Mouse (Mus musculus): ENCODE results near the gene Rpl6.
"Not testable (repeated sequence)": the region's sequence is repeated elsewhere in the genome, so short reads cannot be mapped to it uniquely, and the experiment has no call there.

Rpl6 gene

DNA sequence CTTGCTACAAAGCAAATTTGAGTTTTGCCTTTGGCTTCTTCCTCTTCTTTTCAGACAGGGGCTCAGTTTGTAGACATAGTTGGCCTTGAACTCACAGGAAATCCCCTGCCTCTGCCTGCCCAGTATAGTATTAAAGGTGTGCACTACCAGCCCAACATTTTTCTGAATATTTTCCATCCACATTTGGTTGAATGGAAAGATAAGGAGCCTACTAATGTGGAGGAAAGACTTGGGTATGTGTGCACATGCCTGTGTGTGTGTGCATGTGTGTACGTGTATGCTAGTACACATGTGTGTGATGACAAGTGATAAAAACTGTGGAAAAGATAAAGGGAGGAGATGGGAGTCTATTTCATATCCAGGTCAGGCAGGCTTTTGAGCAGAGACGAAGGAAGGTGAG is 21.6 kb downstream of the Rpl6 start:
- no peak for DNase-seq (ENCODE audit: low read depth)

DNA sequence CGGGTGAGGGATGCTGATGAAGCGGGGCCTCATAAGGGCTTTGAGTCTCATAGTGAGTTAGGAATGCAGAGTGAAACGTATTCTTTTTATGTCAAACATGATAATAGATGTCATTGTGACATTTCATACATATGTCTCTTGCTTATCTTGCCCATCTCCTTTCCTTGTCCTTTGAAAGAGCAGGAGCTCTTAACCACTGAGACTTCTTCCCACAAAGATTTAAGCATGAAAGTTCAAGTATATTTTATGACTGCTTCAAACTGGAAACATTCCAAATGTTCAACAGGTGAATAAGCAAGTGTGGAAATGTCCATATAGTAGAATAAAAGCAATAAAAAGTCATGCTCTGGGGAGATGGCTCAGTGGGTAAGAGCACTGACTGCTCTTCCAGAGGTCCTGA is 22.1 kb downstream of the Rpl6 start:
- DNase-seq (ENCODE audit: low read depth): no peak

DNA sequence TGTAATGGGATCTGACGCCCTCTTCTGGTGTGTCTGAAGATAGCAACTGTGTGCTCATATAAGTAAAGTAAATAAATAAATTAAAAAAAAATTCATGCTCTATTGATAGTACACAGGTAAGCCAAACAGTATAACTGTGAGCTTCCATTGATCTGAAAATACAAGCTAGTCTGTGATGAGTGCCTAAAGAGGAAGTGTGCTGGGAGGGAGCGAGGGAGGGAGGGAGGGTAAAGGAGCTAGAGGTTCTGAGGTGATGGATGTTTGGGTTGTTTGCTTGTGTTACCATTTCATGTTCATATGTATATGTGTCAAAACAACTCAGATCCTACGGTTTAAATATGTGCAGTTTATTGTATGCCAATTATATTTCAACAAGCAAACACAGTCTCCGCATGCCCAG is 22.6 kb downstream of the Rpl6 start:
- no peak for DNase-seq (ENCODE audit: low read depth)

DNA sequence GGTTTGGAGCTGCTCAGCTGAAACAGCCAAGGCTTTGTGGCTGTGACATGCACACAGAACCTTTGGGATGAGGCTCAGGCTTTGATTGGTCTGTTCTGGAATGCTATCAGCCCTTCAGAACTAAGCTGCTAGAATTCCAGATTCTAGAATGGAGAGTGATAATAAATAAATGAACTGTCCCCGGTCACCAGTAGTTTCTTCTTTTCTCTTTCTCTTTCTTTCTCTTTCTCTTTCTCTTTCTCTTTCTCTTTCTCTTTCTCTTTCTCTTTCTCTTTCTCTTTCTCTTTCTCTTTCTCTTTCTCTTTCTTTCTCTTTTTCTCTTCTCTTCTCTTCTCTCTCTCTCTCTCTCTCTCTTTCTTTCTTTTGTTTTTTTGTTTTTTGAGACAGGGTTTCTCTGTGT is 23.0 kb downstream of the Rpl6 start:
- not testable (repeated sequence) for DNase-seq (ENCODE audit: low read depth)

DNA sequence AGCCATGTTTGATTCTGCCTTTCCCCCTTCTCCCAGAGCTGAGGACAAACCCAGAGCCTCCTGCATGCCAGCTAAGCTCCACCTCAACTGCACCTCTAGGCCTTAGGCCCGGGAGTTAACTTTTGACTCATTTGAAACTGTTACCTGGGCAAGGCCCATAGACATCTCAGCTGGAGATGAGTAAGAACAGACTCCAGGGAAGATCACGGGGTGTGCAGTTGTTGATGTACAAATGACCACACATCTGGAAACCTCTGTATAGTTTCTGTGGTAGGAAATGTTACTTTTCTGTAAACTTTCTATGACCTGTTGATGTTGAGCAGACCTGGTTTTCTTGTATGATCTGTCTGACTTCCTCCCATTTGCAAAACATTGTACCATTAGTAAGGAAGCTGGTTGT is 24.9 kb downstream of the Rpl6 start:
- DNase-seq (ENCODE audit: low read depth): no peak

DNA sequence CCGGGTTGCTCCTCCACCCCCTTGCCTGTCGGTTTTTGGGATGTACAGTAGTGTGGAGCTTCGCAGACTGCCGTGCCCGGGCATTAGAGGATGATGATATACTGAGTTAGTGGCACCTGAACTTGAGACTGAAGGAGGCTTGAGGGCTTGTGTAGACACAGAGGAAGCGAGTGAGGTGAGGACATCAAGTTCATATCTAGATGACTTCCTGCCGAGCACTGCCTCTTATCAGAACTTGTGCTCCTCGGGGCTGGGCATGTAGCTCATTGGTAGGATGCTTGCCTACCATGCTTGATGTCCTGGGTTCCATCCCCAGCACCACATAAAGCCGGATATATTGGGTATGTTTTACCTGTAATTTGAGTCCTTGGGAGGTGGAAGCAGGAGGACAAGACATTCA is 26.5 kb downstream of the Rpl6 start:
- no peak for DNase-seq (ENCODE audit: low read depth)

DNA sequence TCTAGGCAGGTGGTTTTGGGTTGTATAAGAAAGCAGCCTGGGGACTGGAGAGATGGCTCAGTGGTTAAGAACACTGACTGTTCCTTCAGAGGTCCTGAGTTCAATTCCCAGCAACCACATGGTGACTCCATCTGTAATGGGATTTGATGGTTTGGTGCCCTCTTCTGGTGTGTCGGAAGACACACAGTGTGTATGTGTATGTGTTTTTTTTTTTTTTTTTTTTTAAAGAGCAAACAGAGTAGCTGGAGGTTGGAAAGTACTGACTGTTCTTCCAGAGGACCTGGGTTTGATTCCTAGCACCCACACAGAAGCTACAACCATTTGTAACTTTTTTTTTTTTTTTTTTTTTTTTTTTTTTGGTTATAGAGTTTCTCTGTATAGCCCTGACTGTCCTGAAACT is 28.5 kb downstream of the Rpl6 start:
- no peak for DNase-seq (ENCODE audit: low read depth)

DNA sequence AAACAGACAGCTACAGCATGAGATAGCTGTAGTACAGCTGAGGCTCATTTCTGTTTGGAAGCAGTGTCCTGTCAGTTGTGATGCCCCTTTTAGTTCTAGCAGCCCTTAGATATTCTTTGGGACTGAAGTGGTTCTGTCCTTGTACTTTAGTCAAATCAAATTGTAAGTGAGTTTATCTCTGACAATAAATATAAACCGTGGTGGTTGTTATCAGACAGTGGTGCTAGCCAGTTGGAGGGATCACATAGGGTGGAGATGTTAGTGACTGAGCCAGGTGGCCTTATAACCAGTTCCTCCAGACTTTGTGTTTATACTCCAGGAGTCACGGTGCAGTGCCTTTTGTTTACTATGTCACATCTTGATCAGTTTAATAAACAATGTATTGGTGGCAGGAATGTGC is 29.4 kb downstream of the Rpl6 start:
- no peak for DNase-seq (ENCODE audit: low read depth)

DNA sequence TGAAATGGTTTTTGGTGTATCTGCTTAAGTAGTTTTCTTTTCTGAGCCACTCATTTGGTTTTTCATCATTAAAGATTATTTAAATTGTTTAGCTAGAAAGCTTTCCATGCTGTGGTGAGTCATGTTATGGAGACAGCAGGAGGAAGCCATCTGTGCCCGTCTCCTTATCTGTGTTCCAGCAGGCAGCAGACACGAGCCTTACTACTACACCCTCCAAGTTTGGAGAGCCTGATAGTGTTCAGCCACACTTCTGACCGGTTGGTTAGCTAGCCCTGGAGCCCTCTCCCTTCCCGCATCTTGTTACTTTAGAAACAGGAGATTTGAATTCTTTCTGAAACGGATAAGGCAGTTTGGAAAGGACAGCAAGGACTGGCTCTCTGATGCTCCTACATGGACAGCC is 31.9 kb downstream of the Rpl6 start:
- peak; percentile 85 for DNase-seq (ENCODE audit: low read depth)

DNA sequence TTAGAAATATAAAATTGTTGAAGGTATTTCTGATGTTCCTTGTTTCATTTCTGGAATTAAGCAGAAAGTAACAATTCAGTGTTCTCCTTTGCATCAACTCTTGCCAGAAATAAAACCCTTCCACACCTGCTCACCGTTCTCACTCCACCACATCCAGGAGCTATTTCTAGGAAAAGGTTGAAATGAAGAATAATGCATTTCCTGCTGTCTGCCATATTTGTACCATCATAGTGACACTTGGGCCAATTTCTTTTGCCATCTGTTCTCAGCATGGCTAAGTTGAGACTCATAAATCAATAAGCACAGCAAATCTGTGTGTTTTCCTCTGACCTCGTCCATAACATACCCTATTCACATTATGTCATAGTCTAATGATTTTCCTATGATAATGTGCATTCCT is 33.9 kb downstream of the Rpl6 start:
- no peak for DNase-seq (ENCODE audit: low read depth)

DNA sequence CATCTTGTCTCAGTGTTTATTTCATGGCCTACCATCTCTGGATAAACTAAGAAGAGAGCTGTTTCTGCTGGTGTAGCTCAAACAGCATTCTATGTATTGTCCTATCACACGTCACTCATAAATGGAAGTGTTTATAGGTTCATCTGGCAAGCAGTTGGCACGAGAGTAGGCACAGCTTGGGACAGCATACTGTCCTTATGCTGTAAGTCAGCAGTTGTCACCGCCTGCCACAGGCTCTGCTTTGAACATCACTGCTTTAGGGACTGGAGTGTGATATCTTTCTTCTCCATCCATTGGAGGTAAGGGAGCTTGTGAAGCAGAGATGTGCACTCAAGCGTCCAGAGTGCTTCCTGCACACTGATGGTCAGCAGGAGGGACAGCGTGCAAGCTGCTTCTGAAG is 35.6 kb downstream of the Rpl6 start:
- DNase-seq (ENCODE audit: low read depth): no peak

DNA sequence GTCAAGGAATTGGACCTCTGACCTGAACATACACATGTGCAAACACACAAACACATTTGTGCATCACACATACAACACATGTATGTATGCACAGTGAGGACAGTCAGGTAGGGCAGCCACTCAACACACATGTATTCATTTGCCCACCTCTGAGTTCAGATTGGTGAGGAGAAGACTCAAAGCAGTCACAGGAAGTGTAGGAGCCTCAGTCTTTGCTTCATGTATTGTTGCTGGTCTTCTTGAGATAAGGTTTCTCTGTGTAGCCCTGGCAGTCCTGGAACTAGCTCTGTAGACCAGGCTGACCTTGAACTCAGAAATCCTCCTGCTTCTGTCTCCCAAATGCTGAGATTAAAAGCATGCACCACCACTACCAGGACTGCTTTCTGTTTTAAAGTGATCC is 36.9 kb downstream of the Rpl6 start:
- DNase-seq (ENCODE audit: low read depth): no peak

DNA sequence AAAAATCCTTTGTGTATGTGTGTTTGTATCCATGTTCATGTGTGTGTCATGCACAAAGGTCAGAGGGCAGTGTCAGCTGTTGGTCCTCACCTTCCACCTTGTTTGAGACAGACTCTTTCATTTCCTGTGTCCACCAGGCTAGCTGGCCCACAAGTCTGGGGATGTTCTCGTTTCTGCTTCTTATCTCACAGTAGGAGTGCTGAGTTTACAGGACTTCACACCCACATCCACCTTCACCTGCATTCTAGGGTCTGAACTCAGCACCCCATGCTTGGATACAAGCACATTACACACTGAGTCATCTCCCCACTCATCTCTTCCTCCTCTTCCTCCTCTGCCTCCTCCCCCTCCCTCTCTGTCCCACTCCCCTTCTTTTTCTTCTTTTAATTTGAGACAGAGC is 38.0 kb downstream of the Rpl6 start:
- no peak for DNase-seq (ENCODE audit: low read depth)

DNA sequence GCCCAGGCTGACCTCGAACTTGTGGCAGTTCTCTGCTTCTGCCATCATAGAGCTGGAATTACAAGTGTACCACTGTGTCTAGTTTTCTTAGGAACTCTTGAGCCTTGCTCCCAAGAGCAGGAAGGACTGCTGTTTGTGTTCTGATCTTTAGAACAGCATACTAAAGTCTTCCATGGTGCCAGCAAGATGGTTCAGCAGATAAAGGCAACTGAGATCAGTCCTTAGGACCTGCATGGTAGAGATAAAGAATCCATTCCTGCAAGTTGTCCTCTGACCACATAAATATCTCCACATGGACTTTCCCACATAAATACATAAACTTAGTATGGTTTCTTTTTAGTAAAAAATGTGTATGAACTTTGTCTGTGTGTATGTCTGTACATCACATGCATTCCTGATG is 38.4 kb downstream of the Rpl6 start:
- DNase-seq (ENCODE audit: low read depth): no peak

DNA sequence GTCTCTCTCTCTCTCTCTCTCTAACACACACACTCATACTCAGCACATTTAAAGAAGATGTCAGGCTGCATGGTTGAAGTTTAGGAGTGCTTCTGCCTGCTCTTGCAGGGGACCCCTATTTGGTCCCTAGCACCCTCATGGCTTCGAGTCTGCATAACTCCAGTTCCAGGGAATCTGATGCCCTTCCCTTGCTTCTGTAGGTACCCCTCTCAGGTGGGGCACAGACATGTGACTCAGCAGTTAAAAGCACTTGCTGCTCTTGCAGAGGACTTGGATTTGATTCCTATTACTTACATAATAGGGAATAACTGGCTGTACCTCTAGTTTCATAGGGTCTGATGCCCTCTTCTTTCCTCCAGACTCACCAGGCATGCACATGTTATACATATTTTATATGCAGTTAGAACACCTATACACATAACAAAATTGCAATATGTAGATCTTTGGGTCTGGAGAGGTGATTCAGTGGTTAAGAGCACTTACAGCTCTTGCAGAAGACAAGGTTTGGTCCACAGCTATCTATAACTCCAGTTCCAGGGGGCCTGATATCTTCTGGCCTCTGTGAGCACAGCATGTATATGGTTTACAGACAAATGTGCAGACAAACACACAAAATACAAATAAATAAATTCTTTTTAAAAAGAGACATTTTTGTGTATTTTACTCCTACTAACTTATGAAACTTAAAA is 39.5 kb downstream of the Rpl6 start:
- no peak for DNase-seq (ENCODE audit: low read depth)

DNA sequence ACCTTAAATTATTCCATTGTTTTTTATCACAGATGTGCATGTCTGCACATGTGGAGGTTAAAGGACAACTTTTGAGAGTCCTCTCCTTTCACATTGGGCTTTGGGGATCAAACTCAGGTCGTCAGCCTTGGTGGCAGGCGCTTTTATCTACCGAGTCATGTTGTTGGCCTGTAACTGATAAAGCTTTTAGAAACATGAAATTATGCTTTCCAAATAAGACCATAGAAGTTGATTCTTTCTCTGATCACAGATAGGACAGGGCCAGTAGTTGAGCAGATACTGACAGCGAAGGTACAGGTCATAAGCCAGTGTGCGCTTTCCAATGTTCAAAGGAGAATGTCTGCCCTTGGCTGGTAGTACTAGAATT is 40.1 kb downstream of the Rpl6 start:
- no peak for DNase-seq (ENCODE audit: low read depth)

DNA sequence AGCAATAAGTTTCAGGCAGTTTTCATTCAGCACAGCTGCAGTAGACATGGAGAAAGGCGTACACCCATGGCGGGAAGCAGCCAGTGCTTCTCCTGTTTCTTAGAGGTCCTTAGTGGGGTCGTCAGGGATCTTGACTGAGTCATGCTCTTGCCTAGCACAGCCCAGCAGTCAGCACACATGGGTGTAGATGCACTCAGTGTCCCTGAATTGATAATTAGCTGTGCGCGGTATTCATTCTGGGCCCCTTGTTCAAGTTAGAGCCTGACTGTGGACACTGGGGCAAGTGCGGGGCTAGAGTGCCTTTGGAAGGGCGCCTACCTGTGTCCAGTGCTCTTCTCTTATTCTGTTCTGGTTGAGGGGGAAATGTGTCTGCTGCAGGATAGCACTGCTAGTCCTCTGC is 40.9 kb downstream of the Rpl6 start:
- no peak for DNase-seq (ENCODE audit: low read depth)

DNA sequence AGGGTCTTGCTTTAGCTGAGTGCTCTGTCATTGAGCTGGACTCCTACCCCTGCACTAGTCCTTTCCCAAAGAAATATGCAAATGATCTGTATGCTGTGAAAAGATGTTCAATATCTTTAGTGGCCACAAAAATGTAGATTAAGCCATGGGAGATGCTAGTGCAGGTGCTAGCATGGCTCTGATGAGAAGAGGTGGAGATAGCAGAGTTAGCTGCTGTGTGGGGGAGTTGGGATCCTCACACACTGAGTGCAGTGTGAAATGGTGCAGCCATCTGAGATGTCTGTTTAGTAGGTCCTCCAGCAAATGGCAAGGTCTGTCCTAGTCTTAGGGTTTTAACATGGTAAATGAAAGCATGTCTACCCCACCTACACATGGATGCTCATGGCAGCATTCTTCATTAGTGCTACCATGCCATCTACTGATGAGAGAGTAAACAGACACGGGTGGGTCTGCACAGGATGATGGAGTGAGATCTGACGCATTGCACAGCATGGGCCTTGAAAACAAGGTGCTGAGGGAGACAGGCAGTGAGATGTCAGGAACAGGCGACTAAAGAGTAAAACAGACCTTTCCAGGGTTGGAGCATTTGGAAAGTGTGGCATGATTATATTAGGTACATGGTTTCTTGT is 44.6 kb downstream of the Rpl6 start:
- no peak for DNase-seq (ENCODE audit: low read depth)

DNA sequence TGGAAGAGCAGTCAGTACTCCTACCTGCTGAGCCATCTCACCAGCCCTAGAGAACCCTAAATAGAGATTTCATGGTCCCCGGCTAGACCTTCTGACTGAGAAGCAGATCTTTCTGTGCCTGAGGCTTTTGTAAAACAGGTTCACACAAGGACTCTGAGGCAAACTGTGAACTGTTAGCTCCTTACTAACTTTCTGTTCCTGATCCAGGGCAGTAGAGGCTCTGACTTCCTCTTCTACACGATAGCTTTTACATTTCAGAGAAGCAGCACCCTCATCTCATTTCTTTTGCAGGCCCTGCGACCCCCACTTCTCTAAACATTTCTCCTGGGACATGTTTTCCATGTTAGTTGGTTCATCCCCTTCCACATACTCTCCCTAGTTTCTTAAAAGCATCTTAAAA is 45.4 kb downstream of the Rpl6 start:
- no peak for DNase-seq (ENCODE audit: low read depth)

DNA sequence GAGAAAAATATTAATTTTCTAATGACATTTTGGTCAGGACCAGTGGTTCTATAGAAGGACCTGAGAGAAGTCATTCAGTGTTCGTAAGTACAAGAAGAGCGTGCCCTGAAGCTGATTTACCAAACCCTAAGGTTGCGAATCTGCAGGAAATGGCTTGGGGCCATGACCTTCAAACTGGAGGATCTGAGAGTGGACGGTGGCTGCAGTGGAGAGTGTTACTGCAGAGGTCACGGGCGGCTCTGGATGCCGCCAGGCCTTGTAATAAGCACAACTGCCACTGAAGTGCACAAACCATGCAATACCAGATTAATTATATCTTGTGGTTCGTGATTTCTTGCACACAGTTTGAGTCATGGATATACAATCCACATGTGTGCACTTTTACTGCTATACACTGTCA is 47.5 kb downstream of the Rpl6 start:
- no peak for DNase-seq (ENCODE audit: low read depth)

DNA sequence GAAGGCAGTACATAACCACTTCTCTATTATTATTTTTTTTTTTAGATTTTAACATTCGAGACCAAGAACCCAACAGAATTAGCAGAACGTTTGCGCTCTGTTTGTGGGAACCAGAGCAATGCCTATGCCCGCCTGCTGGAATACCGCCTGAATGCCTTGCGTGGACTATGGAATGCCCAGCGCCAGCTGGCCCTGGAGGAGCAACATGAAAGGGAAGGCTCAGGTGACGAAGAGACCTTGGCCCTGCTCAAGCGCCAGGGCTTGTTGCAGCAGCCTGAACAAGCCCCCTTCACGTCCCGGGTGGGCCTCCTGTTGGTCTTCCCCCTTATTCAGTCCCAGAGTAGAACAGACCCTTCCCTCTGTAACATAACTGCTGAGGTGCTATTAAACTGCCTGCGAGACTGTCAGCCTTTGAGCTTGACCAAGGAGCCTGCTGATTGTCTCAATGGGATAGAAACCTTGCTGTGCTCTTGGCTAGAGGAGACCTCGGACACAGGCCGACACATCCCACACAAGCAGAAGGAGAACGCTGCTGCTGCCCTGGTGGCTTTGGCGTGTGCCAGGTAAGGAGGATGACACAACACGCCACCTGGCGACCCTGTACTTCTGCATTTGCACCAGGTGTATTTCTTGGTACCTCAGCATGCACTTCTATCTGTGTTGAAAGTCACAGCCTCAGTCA is 49.7 kb downstream of the Rpl6 start:
- DNase-seq (ENCODE audit: low read depth): no peak

DNA sequence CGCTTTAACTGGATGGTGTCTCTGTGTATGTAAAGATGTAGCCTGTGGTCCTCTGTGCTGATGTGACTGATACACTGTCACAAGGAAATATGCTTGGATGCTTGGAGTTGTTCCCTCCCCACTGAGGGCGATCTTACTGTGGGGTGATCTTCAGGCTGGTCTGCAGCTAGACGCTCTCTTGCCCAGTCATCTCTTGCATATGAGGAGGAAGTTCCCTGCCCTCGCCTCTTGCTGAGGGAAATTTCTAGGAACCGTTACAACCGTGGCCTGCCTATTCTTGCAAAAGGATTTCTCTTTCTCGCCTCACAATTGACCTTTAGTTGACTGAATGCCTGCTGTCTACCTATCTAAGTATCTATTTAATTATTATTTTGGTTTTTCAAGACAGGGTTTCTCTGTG is 50.7 kb downstream of the Rpl6 start:
- no peak for DNase-seq (ENCODE audit: low read depth)

All from c-Kit-positive CD71-positive TER-119-negative erythroid progenitor cells, embryonic 14.5 days (primary cell).